Mouse (Mus musculus) heart, postnatal 10 days (tissue): ENCODE results near the gene Knstrn. TPM values are rescaled to one million over a fixed set of nuclear protein-coding genes. Genes with fewer than 3 reads are reported as not detected.

ENCODE experiments used
- DNase-seq, 2 experiments: peaks; one replicate each; pipeline ENCODE4 v3.0.0; 2021
- intact Hi-C: fragments of 180-260 bp; cut with DNase I; formaldehyde crosslinking; loops from one replicate; pipeline ENCODE4 v1.15.1; 2025
- total RNA-seq, 2 experiments: library from RNA; stranded (reverse); gene quantifications; 2 replicates each; pipeline ENCODE4 v1.2.3; 2021

The Knstrn gene
- total RNA-seq, 2 experiments from 2014 or later: 16.4 to 19.5 TPM

GRCm38 (mm10) chr2:118790221-118790550 lies 23.6 kb upstream of the Knstrn start:
- intact Hi-C loops: loop anchor here (1.0 kb wide), 1 partner anchor 93 kb away; no protein-coding TSS in a partner anchor
- DNase-seq: no peak

- DNase-seq: peak; percentile 72 to 74
- intact Hi-C loops: loop anchor here (1.0 kb wide), 1 partner anchor 92 kb away; no protein-coding TSS in a partner anchor
These were observed 23.0 kb upstream of the Knstrn start for GRCm38 (mm10) chr2:118790551-118791525.

DNA sequence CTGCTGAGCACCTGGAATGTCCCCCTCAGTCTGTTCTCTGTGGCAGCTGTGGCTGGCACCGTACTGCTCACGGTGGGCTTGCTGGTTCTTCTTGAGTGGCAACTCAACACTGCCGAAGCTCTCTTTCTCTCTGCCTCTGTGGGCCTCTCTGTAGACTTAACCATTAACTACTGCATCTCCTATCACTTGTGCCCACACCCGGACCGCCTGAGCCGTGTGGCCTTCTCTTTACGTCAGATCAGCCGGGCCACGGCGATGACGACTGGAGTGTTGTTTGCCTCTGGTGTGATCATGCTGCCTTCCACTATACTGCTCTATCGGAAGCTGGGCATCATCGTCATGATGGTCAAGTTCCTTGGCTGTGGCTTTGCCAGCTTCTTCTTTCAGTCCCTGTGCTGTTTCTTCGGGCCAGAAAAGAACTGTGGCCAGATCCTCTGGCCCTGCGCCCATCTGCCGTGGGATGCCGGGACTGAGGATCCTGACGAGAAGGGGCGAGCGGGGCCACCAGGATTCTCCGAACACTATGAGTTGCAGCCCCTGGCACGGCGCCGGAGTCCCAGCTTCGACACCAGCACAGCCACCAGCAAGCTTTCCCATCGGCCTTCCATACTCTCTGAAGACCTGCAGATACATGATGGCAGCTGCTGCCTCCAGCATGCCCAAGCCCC lies 22.1 kb upstream of the Knstrn start:
- no peak for DNase-seq
- intact Hi-C loops: no loop called here

DNA sequence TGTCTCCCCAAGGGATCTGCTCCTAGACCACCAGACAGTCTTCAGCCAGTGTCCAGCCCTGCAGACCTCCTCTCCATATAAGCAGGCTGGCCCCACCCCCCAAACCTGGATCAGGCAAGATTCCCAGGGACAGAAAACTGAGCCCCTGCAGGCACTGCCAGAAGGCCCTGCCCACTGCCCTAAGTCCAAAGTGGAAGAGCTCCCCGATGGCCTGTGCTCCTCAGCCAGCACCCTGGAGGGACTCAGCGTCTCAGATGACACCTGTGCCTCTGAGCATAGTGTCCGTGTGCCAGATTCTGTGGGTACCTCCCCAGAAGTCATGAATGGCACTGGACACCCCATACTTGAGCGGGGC lies 21.6 kb upstream of the Knstrn start:
- intact Hi-C loops: no loop called here
- no peak for DNase-seq

DNA sequence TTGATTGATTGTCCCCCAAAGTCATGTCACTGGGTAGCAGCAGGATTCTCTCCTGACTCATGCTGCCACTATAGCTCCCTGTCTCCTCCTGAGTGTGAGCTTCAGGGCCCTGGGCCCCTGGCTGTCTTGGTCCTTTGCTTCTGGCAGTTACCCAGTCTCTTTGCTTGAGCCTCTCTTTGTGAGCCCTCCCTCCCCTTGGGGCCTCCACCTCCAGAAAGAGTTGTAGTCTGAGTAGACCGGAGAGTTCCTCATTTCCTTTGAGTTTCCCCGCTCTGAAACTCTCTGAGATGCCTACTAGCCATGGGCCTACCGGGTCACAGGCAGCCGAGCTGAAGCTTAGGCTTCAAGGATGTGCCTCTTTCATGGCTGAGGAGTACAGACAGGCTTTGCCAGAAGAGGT lies 20.2 kb upstream of the Knstrn start:
- intact Hi-C loops: no loop called here
- no peak for DNase-seq

- DNase-seq: no peak
- intact Hi-C loops: no loop called here
These were observed 11.2 kb upstream of the Knstrn start for GRCm38 (mm10) chr2:118802542-118803118.

GRCm38 (mm10) chr2:118804474-118804873 lies 9.3 kb upstream of the Knstrn start:
- no peak for DNase-seq
- intact Hi-C loops: no loop called here

DNA sequence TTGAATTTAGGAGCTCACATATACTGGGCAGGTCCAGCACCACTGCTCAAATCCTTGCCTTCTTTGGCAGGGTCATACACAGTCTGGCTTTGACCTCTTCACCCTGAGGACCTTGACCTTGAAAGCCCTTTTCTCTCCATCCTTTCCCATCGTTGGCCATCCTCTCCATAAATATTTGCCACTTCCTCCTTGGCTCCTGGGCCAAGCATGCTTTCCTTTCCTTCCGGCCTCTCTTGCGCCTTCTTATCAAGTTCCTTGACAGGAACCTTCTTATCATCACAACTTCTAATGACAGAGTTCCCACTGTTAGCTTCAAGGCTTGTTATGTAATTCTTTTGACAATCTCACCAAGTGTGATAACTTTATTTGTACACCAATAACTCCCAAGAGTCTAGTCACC lies 8.7 kb upstream of the Knstrn start:
- intact Hi-C loops: no loop called here
- DNase-seq: no peak

DNA sequence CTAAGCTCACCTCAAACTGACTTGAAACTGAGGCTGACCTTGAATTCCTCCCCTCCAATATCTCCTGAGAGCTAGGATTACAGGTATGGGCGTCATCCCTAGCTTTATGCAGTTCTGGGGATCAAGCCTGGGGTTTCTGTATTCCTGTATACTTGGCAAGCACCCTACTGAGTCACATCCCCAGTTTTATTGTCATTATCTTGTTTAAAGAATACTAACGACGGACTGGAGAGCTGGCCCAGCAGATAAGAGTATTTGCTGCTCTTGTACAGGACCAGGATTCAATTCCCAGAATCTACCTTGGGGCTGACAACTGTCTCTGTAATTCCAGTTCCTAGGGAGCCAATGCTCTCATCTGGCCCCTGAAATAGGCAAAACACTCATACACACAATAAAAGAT lies 8.0 kb upstream of the Knstrn start:
- intact Hi-C loops: no loop called here
- no peak for DNase-seq

- intact Hi-C loops: no loop called here
- peak; percentile 66 to 72 for DNase-seq
These were observed 6.9 kb upstream of the Knstrn start for GRCm38 (mm10) chr2:118806860-118807259.

- no peak for DNase-seq
- intact Hi-C loops: loop anchor here (5.0 kb wide), 1 partner anchor 51 kb away; the partner anchor contains the start of gene Ivd
These were observed 2.9 kb upstream of the Knstrn start for GRCm38 (mm10) chr2:118810861-118811260.

DNA sequence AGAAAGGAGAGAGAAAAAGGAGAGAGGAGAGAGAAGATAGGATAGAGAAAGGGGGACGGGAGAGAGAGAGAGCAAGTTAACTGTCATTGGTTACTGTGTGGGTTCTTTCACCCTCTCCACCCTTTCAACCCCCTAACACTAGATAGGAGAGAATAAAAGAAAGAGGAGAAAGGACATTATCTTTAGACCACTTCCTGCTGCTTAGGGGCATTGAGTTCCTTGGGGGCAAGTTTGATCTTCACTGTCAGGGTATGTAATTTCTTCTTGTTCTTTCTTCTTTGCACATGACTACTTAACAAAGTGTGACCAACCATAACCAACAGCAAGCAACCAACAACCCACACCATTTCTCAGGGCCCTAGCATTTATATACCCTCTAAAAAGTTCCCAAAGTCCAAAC lies 1.1 kb upstream of the Knstrn start:
- intact Hi-C loops: loop anchor here (5.0 kb wide), 1 partner anchor 50 kb away; the partner anchor contains the start of gene Ivd
- no peak for DNase-seq

GRCm38 (mm10) chr2:118822800-118823199 lies 9.0 kb downstream of the Knstrn start:
- no peak for DNase-seq
- intact Hi-C loops: no loop called here

DNA sequence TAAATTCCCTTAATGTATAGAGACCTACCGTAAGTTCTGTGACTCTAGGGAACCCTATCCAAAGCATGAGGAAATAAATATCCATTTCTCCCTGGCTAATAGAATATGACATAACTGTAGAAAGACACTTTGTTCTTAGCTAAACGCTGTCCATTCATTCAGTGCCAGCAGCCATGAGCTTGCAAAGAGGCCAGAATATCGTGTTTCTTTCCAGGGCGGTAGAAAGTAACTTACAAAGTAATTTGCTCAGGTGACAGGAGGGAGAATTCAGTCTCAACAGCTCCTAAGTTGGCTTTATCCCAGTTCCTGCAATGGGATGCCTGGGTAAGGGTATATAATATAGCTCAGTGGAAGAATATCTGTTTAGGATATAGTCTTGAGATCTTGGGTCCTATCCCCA lies 10.6 kb downstream of the Knstrn start:
- intact Hi-C loops: no loop called here
- DNase-seq: no peak

DNA sequence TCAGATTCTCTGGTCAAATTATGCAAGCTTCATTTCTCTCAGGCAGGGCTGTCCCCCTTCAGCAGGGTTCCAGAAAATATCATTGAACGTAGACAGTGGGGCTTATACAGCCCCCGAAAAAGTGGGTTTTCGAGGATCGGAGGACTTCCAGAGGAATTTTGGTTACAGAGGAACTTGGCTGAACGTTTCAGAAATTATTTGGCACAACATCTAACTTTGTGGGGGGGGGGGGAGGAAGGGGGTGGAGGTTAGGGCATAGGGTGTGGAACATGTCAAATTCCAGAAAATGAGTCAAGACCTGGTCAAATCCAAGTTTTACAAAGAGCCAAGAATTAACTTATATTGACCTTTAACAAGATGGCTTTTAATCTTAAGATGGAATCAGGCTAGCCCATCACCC lies 15.3 kb downstream of the Knstrn start:
- DNase-seq: no peak
- intact Hi-C loops: no loop called here

GRCm38 (mm10) chr2:118834061-118834460 lies 20.3 kb downstream of the Knstrn start:
- intact Hi-C loops: no loop called here
- DNase-seq: no peak

DNA sequence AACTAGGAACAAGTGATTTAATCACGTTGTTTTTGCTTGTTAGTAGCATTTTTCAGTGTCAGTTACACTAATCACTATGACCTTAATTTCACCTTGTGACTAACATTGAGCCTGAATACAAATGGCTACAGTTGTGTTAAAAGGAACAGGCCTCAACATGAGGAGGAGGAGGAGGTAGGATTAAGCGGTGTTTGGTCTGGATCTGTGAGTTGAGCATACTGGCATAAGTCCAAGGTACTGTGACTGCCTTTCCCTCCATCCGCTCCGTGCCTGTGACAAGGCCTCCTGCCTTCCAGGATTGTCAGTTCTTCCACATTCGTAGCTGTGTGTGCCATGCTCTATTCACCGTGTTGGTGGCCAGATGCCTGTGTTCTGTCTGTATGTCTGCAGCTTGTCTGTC lies 21.3 kb downstream of the Knstrn start:
- DNase-seq: no peak
- intact Hi-C loops: no loop called here

DNA sequence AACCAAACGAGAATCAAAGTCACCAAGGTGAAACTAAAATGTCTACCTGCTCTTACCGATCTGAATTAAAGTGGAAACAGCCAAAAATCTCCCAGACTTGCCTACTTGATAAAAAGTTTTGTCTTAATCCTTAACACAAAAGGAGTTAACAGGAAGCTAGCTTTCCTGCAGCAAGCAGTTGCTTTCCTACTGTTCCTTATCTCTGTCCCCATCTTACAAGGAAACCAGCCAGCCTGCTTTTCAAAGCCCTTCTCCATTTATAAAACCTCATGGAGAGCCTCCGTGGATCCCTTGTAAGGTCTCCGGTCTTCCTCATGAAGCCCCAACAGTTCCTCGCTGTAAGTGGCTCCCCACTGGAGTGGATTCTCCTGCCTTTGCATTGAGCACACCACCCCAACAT lies 24.5 kb downstream of the Knstrn start:
- intact Hi-C loops: no loop called here

GRCm38 (mm10) chr2:118841186-118841585 lies 27.4 kb downstream of the Knstrn start:
- intact Hi-C loops: no loop called here
- no peak for DNase-seq

More for the DNA sequence above, 24.5 kb downstream of the Knstrn start:
- DNase-seq: no peak

- intact Hi-C loops: no loop called here
- DNase-seq: peak in 1 of 2 experiments; percentile 9
These were observed 28.0 kb downstream of the Knstrn start for GRCm38 (mm10) chr2:118841774-118842173.

GRCm38 (mm10) chr2:118844427-118844826 lies 30.6 kb downstream of the Knstrn start:
- DNase-seq: no peak
- intact Hi-C loops: no loop called here
